Mouse (Mus musculus) G1E (cell line): ENCODE measurements around the gene Gm26602. TPM values are rescaled to one million over a fixed set of nuclear protein-coding genes. Genes with fewer than 3 reads are reported as not detected.
"Not testable (repeated sequence)": the region's sequence is repeated elsewhere in the genome, so short reads cannot be mapped to it uniquely, and the experiment has no call there.

Experiments
- ATAC-seq: 2 replicates; pipeline ENCODE4 v1.8.0; 2016; ENCODE audit warnings: mild to moderate bottlenecking; ENCODE audit not compliant: insufficient number of reproducible peaks, poor library complexity, low FRiP score, severe bottlenecking; ENCODE audit errors: extremely low read depth
- DNase-seq: peaks from one replicate; pipeline ENCODE4 v3.0.0; 2012; ENCODE audit warnings: low spot score
- H3K27me3 ChIP-seq: 2 replicates; pipeline ENCODE4 v1.6.1; 2012; ENCODE audit warnings: mild to moderate bottlenecking, low read length, inconsistent platforms; ENCODE audit not compliant: insufficient read depth
- H3K36me3 ChIP-seq: replicated peaks from 2 replicates; pipeline ENCODE3; 2012; ENCODE audit warnings: mild to moderate bottlenecking, inconsistent platforms
- H3K4me1 ChIP-seq: 2 replicates; pipeline ENCODE4 v1.6.1; 2012; ENCODE audit warnings: low read depth, low read length, inconsistent platforms, mixed read lengths; ENCODE audit not compliant: insufficient read depth
- H3K4me3 ChIP-seq: 2 replicates; pipeline ENCODE4 v1.5.1; 2012; ENCODE audit warnings: low read depth, mild to moderate bottlenecking, inconsistent platforms, low read length, moderate library complexity, mixed read lengths
- H3K9me3 ChIP-seq: replicated peaks from 2 replicates; pipeline ENCODE4 v1.6.1; 2012; ENCODE audit warnings: inconsistent platforms
- CTCF ChIP-seq: IDR thresholded peaks from 2 replicates; pipeline ENCODE4 v1.5.1; 2012; ENCODE audit warnings: low read depth, low read length, inconsistent platforms, mixed read lengths
- GATA1 ChIP-seq: IDR thresholded peaks from 2 replicates; pipeline ENCODE4 v1.6.1; 2012; ENCODE audit warnings: borderline replicate concordance, low read length, inconsistent platforms, mixed read lengths
- GATA2 ChIP-seq: IDR thresholded peaks from 2 replicates; pipeline ENCODE4 v1.6.1; 2012; ENCODE audit warnings: low read depth, low read length, inconsistent platforms, borderline replicate concordance
- POLR2AphosphoS5 ChIP-seq: IDR thresholded peaks from 2 replicates; pipeline ENCODE4 v1.6.1; 2012; ENCODE audit warnings: low read depth, low read length, inconsistent platforms; ENCODE audit not compliant: insufficient replicate concordance
- TAL1 ChIP-seq: conservative IDR thresholded peaks from 2 replicates; pipeline ENCODE4 v1.6.1; 2012; ENCODE audit warnings: low read depth, low read length, inconsistent platforms, mixed read lengths
- polyA plus RNA-seq: library from polyadenylated mRNA; stranded (reverse); fragments of >175 nt; gene quantifications from 2 replicates; pipeline ENCODE4 v1.2.3, GENCODE M21; 2012
- total RNA-seq, 2 experiments: library from RNA; stranded (forward) in 1 of 2; stranded (reverse) in 1 of 2; fragments of 200-1000 nt in 1 of 2; fragments of >200 nt in 1 of 2; fragmentation: Nextera tagmentation in 1 of 2; gene quantifications; 2 replicates each; pipeline ENCODE4 v1.2.3; 2014 to 2017

Gm26602 gene
- total and polyA plus RNA-seq, 3 experiments = 0.41 TPM; not detected in 2

DNA sequence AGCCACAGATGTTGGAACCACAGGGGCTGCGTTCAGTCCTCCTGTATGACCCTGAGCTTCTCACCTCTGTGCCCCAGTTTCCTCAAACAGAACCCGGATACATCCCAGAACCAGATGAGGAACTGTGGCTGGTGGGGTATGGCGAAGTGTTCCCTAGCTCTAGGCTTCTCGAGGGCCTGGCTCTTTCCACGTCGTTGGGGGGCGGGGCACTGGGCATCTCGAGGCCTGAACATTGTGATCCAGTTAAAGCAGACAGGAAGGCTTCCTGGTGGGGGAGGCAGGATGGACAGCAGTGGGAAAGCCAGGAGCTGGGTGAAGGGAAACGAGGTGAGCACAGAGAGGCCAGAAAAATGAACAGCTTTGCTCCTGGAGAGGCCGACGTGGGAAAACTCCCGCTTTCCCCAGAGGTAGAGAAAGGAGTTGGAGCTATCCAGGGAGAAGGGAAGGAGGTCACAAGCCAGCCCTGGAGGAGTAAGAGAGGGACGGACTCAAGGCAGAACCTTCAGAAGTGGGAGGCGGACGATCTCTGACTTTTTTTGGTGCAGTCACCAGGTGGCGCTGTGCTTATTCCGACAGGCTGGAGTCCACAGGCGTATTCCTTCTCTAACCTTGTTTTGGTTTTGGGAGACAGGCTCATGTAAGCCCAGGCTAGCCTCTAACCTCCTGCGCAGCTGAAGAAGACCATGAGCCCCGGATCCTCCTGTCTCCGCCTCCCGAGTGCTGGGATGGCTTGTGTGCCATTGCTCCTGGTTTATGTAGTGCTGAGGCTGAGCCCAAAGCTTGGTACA is 27.2 kb upstream of the Gm26602 start:
- peaks cover 57% of the 10 kb centered on the region for H3K27me3 ChIP-seq
- H3K9me3 ChIP-seq = no peaks in the 10 kb centered on the region
- H3K4me1 ChIP-seq = peaks cover 55% of the 10 kb centered on the region
- no peak for ATAC-seq
- H3K36me3 ChIP-seq = no peaks in the 10 kb centered on the region
- no peak overlapping the region for H3K4me3 ChIP-seq
- DNase-seq = peak; percentile 62
- TF ChIP-seq POLR2AphosphoS5 (no peak), CTCF (peak; percentile 70)

DNA sequence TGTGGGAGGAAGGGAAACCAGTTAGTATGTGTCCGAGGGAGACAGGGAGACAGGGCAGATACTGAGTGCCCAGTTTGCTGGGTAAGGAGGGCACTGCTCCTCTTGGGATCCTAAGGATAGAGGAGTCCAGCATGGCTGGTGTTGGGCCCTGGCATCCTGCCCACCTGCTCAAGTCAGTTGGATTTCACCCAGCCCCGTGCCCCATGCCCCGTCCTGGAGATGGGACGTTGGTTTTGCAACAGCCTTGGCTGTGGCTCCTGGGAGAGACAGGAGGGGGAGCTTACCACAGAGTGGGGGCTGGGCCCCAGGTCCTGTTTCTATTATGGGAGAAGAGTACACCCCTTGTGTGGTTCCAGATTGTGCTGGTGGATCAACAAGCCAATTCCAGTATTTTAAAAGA is 26.2 kb upstream of the Gm26602 start:
- no peak for ATAC-seq
- Histone ChIP-seq H3K4me1 (peaks cover 49% of the 10 kb centered on the region), H3K4me3 (no peak overlapping the region), H3K36me3 (no peaks in the 10 kb centered on the region), H3K9me3 (no peaks in the 10 kb centered on the region), H3K27me3 (peaks cover 56% of the 10 kb centered on the region)
- TF ChIP-seq GATA1 = no peak
- DNase-seq = no peak

DNA sequence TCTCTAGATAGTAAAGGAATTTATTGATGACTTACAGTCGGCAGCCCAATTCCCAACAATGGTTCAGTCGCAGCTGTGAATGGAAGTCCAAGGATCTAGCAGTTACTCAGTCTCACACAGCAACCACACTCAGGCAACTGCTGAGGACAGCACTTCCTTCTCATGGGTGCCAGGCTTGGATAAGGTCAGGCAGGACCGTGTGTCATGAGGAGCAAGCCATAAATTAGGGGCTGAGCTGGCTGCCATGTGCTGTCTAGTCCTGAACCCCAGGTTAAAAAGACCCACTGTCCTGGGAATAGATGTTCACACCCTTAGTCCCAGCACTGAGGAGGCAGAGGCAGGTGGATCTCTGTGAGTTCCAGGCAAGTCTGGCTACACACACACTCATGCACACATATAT is 25.7 kb upstream of the Gm26602 start:
- Histone ChIP-seq H3K4me1 (peaks cover 44% of the 10 kb centered on the region), H3K27me3 (peaks cover 56% of the 10 kb centered on the region)
- H3K36me3 ChIP-seq, ATAC-seq, H3K9me3 ChIP-seq, H3K4me3 ChIP-seq, DNase-seq: not testable (repeated sequence)

DNA sequence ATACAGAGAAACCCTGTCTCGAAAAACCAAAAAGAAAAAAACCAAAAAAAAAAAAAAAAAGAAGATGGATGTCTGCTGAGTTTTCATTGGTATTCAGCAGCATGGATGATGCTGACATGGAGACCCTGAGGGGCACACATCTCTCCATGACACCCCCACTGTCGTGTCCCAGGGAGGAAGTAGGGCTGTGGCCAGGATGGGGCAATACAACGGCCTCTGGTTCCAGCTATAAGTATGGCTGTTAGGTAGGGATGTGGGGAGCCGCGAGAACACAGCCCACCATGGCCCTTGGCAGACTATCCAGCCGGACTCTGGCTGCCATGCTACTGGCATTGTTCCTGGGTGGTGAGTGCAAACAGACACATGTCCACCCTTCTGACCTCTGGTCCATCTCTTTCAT is 24.6 kb upstream of the Gm26602 start, which contains the start of gene Elane:
Gene Elane (plus strand): TSS at position 194 of the 400 bp plus-strand sequence.
- DNase-seq = no peak
- Histone ChIP-seq H3K9me3 (no peaks in the 10 kb centered on the region), H3K27me3 (peaks cover 56% of the 10 kb centered on the region), H3K36me3 (no peaks in the 10 kb centered on the region), H3K4me3 (no peak within 1 kb of the TSS), H3K4me1 (peaks cover 39% of the 10 kb centered on the region)
- no peak for ATAC-seq
- TF ChIP-seq CTCF (no peak), GATA2 (no peak), TAL1 (no peak), GATA1 (no peak), POLR2AphosphoS5 (no peak)

DNA sequence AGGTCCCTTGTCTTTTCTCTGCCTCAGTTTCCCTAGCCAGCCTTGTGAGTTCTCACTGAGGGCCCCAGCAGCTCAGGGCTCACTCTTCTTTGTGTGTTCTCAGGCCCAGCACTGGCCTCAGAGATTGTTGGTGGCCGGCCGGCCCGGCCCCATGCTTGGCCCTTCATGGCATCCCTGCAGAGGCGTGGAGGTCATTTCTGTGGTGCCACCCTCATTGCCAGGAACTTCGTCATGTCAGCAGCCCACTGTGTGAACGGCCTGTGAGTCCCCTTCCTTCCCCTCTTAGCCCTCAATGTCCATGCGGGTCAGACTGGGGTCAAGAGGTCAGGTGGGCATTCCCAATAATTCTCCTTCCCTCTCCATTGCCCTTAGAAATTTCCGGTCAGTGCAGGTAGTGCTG is 24.0 kb upstream of the Gm26602 start:
- no peak for DNase-seq
- Histone ChIP-seq H3K36me3 (no peaks in the 10 kb centered on the region), H3K4me1 (peaks cover 34% of the 10 kb centered on the region), H3K9me3 (no peaks in the 10 kb centered on the region), H3K4me3 (no peak overlapping the region), H3K27me3 (peaks cover 59% of the 10 kb centered on the region)
- ATAC-seq = no peak
- TF ChIP-seq GATA1 = no peak
- no peak for TF ChIP-seq TAL1
- no peak for TF ChIP-seq CTCF
- TF ChIP-seq GATA2 = no peak
- TF ChIP-seq POLR2AphosphoS5 = no peak

DNA sequence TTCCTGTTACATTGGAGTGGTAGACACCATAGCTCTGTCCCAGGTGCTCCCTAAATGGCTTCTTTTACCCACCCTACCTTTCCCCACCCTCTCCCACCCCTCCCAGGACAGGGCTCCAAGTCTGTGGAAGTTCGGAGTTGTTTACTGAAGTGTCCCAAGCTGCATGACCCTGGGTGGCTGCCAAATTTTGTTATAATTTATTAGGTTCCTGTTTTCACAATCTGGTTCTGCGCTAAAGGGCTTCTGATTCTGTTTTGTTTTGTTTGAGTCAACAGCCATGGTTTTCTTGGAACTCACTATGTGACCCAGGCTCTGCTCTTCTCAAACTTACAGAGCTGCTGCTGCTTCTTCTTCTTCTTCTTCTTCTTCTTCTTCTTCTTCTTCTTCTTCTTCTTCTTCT is 21.3 kb upstream of the Gm26602 start:
- Histone ChIP-seq H3K9me3 (no peaks in the 10 kb centered on the region), H3K4me3 (no peak overlapping the region), H3K4me1 (peaks cover 15% of the 10 kb centered on the region), H3K27me3 (peaks cover 47% of the 10 kb centered on the region), H3K36me3 (peaks cover 10% of the 10 kb centered on the region)
- DNase-seq (no peak), ATAC-seq (no peak)
- no peak for TF ChIP-seq POLR2AphosphoS5
- no peak for TF ChIP-seq CTCF
- TF ChIP-seq GATA2 = no peak
- TF ChIP-seq TAL1 = no peak
- no peak for TF ChIP-seq GATA1

DNA sequence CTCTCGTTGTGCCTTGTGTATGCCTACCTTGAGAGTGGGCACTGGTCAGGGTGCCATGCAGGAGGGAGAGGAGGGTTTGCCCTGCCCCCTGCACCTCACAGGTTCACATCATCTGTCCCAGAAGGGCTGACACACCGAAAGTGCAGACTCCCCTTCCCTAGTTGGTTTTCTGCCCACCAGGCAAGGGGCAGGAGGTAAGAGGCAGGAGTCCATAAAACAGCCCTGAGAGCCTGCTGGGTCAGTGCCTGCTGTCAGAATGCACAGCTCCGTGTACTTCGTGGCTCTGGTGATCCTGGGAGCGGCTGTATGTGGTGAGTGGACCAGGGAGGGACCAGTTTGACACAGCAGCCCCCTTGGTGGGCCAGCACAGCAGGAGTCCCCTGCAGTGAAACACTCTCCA is 20.0 kb upstream of the Gm26602 start, which contains the start of gene Cfd:
Gene Cfd (plus strand): TSS at position 184 of the 400 bp plus-strand sequence.
- Histone ChIP-seq H3K36me3 (peaks cover 22% of the 10 kb centered on the region), H3K4me3 (no peak within 1 kb of the TSS), H3K4me1 (peaks cover 12% of the 10 kb centered on the region), H3K9me3 (no peaks in the 10 kb centered on the region), H3K27me3 (peaks cover 47% of the 10 kb centered on the region)
- DNase-seq = no peak
- no peak for TF ChIP-seq CTCF
- TF ChIP-seq TAL1 = no peak
- TF ChIP-seq POLR2AphosphoS5 = no peak
- TF ChIP-seq GATA2 = no peak
- no peak for TF ChIP-seq GATA1
- no peak for ATAC-seq
